Mouse (Mus musculus): ENCODE measurements at regions not wholly inside any gene's neighbourhood (a gene's known extent, or its start where the extent isn't known, plus 50 kb on each side); places are given as distances from the start of the nearest gene placed in this dataset.

GRCm38 (mm10) chr9:49954601-49955000, 155.9 kb upstream of the Ncam1 start:
- no peak for DNase-seq (ENCODE audit: low read depth, low spot score)

- DNase-seq (ENCODE audit: low read depth, low spot score): no peak
These were observed 151.6 kb upstream of the Ncam1 start for GRCm38 (mm10) chr9:49950321-49950720.

DNA sequence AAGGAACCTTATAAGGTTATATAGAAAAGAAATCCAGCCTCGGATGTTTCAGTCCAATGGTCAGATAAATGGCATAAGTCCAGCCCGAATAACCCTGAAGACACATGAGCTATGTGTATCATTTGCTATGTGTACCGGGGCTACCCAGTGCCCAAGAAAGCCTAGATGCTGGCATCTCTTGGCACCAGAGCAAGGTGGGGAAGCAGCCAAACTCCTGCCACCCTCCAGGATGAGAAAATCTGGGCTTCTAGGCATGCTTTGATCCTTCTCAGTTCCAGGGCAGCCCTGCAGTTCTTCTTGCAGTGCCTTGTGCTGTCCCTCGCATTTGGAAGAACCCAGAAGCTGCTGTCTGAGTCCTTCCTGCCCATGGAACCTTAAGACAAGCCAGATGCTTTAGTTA, 149.8 kb upstream of the Ncam1 start:
- DNase-seq (ENCODE audit: low read depth, low spot score): no peak

DNA sequence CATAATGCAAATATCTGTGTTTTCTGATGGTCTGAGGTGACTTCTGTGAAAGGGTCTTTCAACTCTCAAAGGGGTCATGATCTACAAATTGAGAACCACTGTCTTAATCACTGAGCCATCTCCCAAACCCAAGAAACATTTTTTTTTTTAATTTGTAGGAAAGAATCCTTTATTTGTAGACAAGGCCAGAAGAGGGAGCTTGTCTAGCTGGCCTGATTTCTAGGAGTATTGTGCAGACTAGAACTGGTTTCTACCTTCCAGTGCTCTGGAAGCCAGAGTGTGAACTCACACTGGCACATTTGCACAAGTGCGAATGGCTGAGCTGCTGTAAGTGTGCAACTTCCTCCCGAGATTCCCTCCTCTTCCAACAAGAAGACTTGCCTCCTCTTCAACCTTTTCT, 148.1 kb upstream of the Ncam1 start:
- DNase-seq (ENCODE audit: low read depth, low spot score): no peak

DNA sequence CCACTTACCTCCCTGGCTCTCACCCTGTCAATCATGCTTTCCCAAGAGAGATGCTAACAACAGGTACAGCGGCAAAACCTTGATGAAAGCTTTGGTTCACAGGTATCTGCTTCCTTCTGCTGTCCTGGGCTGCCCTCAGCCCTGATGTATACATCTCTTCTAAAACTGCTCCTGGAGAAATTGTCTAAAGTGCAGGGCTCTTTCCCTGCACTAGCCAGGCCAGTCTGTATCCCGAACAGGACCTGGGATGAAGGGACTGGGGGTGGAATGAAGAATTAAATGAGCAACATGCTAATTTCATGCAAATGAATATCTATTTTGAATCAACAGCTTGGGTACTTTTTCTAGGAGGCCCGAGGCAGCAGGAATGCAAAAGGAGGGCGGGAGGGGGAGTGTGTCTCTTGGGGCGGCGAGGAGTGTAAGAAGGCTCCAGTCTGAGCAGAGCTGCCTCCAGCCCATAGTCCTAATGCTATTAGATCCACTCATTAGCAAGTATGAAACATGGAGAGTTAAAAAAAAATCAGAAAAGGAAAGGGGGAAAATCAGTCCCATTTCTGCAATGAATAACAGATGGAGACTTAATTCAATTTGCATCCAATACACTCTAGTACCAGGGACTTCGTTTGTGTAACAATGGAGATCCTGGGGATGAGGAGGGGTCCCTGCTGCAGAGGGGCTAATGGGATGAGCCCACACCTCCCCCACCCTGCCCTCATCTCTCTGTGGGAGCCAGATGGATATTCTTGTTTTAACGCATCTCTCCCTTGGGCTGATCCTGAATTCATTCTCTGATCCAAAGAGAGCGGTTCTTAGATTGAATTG, 137.0 kb upstream of the Ncam1 start:
- DNase-seq (ENCODE audit: low read depth, low spot score): peak; percentile 73

GRCm38 (mm10) chr9:49928041-49928656, 129.4 kb upstream of the Ncam1 start:
- peak; percentile 52 for DNase-seq (ENCODE audit: low read depth, low spot score)

DNA sequence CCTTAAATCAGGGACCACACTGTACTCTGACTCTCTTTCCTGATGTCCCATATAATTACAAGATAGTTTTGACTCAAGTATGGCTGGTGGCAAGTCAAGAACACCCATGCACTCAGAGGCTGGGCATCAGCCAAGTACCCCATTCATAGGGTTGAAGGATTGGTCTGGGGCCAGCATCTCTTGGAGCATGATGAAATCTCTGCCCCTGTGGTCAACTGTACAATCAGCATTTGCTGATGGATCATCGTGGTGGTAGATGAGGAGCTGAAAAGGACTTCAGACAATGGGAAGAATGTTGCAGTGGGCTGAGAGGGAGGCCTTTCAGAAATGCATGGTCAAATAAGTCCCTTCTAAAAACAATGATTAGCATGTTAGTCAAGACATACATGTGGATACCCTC, 128.6 kb upstream of the Ncam1 start:
- no peak for DNase-seq (ENCODE audit: low read depth, low spot score)

DNA sequence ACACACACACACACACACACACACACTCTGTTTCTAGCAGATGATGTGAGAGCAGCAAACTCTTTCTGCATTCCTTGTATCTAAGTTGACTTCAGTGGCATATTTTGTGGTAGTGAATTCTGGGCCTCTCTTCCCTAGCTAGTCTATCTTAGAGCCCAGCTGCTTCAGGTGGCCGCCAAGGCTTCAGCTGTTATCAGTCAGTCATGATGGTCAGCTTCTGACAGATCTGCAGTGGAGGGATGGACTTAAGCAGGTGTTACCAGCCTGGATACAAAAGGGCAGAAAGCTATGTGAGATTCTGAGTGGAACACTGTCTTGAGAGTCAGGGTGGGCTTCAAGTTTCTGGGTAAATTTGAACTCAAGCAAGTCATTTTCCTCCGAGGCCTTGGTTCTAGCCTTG, 127.1 kb upstream of the Ncam1 start:
- DNase-seq (ENCODE audit: low read depth, low spot score): no peak

GRCm38 (mm10) chr9:49923981-49924501, 125.3 kb upstream of the Ncam1 start:
- no peak for DNase-seq (ENCODE audit: low read depth, low spot score)

DNA sequence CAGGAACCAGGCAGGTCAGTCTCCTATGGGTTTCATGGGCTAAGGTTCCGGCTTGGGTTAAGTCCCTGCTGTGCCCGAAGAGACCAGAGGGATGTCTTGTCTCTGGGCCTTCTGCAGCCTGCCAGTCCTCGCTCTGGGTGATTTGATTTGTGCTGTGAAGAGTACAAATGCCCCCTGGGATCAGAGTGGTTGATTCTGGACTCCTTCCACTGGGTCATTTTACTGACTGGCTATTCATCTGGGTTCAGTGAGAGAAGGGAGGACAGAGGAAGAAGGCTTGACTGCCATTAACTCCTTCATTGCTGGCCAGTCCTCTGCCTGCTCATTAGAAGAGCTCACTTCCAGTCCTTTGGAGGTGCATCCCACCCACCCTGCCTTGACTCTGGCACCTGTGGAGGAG, 124.0 kb upstream of the Ncam1 start:
- no peak for DNase-seq (ENCODE audit: low read depth, low spot score)

DNA sequence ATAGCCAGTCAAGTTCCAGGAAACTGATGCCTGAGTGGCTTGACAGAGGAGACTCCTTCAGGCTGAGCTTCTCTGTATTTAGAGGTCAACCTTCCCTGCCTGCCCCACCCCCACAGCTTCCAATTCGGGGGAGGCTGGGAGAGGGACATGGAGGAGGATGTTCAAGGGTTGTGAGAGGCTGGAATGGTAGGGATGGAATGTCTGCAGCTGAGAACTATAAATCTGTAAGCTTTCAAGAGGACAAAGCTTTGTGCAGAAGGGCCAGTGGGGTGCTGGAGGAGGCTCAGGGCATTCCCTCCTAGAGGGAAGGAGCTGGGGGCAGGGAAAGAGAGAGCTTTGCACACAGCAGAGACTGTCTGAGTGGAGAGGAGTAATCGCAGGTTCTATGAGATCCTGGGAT, 123.4 kb upstream of the Ncam1 start:
- peak; percentile 18 for DNase-seq (ENCODE audit: low read depth, low spot score)

- DNase-seq (ENCODE audit: low read depth, low spot score): no peak
These were observed 122.6 kb upstream of the Ncam1 start for GRCm38 (mm10) chr9:49921306-49921705.

- DNase-seq (ENCODE audit: low read depth, low spot score): no peak
These were observed 116.5 kb upstream of the Ncam1 start for GRCm38 (mm10) chr9:49915046-49915719.

DNA sequence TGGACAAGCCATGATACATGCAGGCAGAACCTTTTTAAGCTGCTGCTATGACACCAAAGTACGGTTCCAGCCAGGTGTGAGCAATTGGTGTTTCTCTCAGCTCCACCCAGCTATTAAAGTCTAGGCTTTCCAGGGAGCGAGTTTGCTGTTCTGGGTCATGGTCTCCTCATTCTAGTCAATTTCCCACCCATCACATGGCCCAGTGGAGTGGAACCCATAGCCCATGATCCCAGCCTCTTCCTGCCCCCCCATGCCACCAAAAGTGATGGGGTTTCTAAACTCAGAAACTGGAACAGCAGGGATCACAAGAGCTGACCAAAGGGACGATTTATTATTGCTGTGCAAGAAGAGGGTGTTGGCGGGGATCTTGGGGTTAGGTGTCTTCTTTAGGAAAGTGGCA, 115.0 kb upstream of the Ncam1 start:
- DNase-seq (ENCODE audit: low read depth, low spot score): no peak

DNA sequence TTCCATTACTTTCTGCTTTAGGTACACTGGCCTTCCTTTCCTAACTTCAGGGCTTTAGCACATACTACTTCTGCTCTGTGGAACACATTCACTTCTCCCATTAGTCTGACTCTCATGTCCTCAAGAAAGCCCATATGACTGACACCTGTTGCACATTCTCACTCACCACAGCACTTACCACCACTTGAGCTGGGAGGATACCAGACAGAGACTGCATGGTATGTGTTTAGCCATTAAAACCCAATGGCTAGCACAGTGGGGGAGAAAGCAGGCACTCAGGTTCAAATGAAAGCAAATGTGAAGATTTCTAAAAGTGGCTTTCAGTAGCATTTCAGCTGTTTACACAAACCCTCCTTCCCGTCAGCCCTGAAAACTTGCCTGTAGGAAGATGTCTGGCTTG, 113.6 kb upstream of the Ncam1 start:
- DNase-seq (ENCODE audit: low read depth, low spot score): peak; percentile 15

DNA sequence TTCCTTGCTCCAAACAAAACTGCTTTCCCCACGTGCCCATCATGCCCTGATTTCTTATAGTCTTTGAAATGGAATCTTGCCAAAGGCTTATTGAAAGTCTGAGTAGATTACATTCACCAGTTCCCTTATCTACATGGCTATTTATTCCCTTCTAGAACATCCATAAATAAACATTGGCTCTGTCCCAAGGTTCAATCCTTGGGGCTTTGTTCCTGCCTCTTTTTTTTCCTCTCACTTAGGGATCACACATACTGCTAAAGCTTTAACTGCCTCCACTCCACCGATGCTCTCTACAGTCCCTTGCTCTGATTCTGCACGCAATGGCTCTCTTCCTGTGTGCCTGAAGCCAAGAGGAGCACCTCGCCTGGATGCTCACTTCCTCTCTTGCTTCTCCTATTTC, 107.6 kb upstream of the Ncam1 start:
- DNase-seq (ENCODE audit: low read depth, low spot score): no peak

DNA sequence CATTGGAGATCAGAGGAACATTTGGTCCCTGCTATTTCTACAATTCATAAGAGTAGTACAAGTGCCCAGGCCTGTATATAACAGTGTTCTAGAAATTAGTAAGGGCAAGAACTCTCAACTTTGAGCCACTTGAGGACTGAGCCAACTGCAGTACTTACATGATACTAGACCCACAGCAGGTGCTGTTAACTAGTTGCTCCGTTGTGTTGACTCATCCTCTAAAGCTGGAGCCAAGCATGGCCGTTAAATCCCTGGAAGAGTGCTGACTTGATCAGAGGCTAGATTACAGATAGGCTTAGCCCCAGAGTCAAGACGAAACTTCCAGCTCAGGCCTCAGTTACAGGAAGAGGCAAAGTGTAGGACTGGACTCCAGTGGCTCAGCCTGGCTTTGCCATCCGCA, 107.0 kb upstream of the Ncam1 start:
- no peak for DNase-seq (ENCODE audit: low read depth, low spot score)

- no peak for DNase-seq (ENCODE audit: low read depth, low spot score)
These were observed 100.2 kb upstream of the Ncam1 start for GRCm38 (mm10) chr9:49898947-49899346.

- no peak for DNase-seq (ENCODE audit: low read depth, low spot score)
These were observed 86.0 kb upstream of the Ncam1 start for GRCm38 (mm10) chr9:49884516-49885343.

DNA sequence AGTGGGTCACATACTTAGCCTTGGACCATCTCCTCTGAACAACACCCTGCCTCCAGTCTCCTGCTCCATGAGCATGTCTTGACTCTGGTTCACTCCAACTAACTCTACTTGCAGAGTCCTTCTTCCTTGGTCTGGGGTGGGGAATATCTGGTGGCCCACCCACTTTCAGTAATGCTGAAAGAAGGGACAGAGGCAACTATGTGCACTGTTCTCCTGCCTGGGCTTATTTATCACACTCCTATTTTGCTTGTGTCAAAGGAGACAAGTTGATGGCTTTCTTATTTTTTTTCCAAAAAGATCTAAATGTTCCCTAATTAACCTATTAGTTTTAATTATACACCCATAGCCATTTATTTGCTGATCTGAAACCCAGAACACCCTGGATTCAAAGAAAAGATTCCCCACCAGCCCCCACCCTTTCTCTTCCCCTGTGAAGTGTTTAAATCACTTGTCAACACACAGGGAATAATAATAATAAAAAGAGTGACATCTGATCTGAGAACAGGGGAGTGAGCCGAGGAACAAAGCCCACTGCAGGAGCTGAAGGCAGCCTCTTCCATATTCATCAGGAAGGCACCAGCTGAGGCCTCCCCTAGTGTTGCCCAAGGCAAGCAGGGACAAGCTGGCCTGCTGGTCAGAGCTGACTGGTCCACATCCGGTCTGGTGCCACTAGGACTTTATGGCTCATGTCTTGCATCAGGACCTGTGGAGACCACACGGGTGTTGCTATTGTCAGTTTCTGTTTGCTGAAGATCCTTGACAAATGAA, 80.8 kb upstream of the Ncam1 start:
- DNase-seq (ENCODE audit: low read depth, low spot score): no peak

DNA sequence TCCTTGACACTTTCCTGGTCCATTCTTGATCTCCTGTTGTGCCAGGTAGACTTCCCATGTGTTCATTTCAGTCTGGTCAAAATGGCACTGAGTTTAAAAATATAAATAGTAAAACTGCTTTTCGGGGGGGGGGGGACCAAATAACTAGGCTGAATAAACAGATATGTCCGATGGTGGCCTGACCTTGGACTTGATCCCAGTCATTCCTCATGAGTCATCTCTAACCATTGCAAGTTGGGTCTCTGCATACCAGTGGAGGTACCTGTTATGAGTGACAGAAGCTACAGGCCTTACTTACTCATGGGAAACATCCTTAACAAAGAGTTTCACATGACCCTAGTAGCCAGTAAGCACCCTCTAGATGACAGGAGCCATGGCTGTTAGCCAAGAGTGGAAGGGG, 76.2 kb upstream of the Ncam1 start:
- no peak for DNase-seq (ENCODE audit: low read depth, low spot score)
